Mouse (Mus musculus) kidney, postnatal 36 days (tissue): ENCODE results near the gene Vmn1r19.
"Not testable (repeated sequence)": the region's sequence is repeated elsewhere in the genome, so short reads cannot be mapped to it uniquely, and the experiment has no call there.

ENCODE experiments used
- DNase-seq, 2 experiments: peaks; one replicate each; pipeline ENCODE4 v3.0.0; 2021 to 2022; ENCODE audit warnings: mixed read lengths in 2 of 2

Gene Vmn1r19

GRCm38 (mm10) chr6:57403480-57403879, at the start of gene Vmn1r19:
Gene Vmn1r19, plus strand, starts transcription at chr6:57403780.
- DNase-seq, result not testable (repeated sequence)

GRCm38 (mm10) chr6:57356864-57357263, 46.7 kb upstream of the Vmn1r19 start:
- no peak for DNase-seq

DNA sequence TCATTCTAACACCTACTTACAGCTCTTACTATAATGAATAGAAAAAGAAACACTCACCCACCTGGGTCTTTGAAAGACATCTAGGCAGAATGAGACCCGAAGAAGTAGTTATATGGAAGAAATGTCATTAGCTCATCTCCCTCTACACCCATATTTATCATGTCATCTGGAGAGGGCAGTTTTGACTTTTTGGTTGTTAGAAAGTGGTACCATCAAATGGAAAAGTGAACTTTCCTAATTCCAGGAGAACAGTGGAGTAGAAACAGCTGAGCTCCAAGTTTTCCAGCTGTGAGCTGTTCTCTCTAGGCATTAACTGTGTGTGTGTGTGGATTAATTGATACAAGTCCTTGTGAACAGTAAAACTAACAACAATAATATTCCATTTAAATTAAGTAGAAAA, 40.0 kb upstream of the Vmn1r19 start, which contains the start of gene Vmn1r17:
Gene Vmn1r17, minus strand, starts transcription at position 101 of the 400 bp plus-strand sequence.
- no peak for DNase-seq

DNA sequence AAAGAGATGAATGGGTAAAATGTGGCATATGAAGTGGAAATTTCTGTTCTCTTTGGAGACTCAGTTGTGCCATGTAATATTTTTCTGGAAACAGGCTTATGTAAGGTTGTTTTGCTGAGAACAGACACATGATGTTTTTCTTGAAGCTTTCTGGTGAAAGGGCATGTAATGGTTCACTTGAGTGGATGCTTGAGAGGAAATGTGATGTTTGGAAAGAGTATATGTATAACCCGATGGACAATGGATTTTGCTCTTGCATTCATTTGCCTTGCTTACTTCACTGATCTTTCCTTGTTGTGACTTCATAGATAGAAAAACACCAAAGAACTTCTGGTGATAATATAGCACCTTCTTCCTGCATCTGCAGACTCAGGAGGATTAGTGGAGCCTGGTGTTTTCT, 37.7 kb upstream of the Vmn1r19 start:
- peak in 1 of 2 experiments; percentile 10 for DNase-seq

- peak; percentile 10 to 11 for DNase-seq
Measured at GRCm38 (mm10) chr6:57367496-57367895, 36.1 kb upstream of the Vmn1r19 start.

- no peak for DNase-seq
Measured at GRCm38 (mm10) chr6:57395683-57396082, 7.9 kb upstream of the Vmn1r19 start, which contains the start of gene Vmn1r18. Gene Vmn1r18, minus strand, starts transcription at chr6:57395783.

GRCm38 (mm10) chr6:57428630-57429029, 25.1 kb downstream of the Vmn1r19 start, which contains the start of gene Vmn1r20:
Gene Vmn1r20, plus strand, starts transcription at chr6:57428930.
- DNase-seq, result no peak

DNA sequence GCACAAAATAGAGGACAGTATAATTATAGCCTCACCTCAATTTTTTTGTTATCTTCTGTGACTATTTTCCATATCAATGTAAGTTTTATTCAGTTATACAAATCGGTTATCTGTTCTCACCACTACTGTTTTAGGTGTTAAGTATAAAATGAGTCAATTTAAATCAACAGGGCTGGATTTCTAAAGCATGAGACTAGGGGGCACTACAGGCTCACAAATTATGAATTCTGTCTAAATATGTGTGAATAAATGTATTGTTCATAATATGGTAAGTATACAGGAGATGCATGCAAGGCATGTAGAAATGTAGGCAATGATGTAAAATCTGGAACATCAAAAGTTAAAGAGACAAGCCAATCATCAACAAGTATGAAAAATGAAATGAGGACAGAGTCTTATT, 27.6 kb downstream of the Vmn1r19 start:
- DNase-seq, result peak in 1 of 2 experiments; percentile 9
